Mouse (Mus musculus): ENCODE data around the gene Fam131a.
A peak's percentile ranks its signal among the peaks of the same experiment; 100 is the strongest.

DNA sequence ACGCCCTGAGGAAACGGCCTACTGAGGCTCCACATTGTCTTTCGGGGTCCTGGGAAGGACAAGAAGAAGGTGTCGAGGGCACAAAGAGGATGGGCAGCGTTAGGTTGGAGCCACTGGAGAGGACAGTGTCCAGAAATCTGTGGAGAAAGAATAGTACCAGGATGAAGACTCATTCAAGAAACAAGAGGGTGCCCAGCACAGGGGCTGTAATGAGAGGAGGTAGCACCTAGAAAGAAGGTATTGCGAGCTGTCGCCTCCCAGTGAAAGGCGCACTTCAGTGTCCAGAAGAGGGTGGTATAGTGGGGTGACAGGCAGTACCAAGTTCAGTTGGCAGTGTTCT lies 23.8 kb downstream of the Fam131a start:
- peak in 1 of 2 experiments; percentile 39; a peak in 2 of 4 replicates for TF ChIP-seq CTCF (conservative IDR thresholded peaks at IDR 0.05 in 1 of 2, IDR thresholded peaks at IDR 0.05 in 1 of 2; ENCODE audit: low read depth in 2 of 2, low read length in 2 of 2)
- TF ChIP-seq MAFK (IDR thresholded peaks at IDR 0.05; ENCODE audit: insufficient replicate concordance, low read length): no peak
- TF ChIP-seq MYC (IDR thresholded peaks at IDR 0.05; ENCODE audit: low read depth, low read length): no peak
- TF ChIP-seq POLR2A (IDR thresholded peaks at IDR 0.05; ENCODE audit: low read depth, low read length): no peak
- no peak for TF ChIP-seq MEF2A (IDR thresholded peaks at IDR 0.05; ENCODE audit: borderline replicate concordance, low read depth, low read length)
- TF ChIP-seq MAX (IDR thresholded peaks at IDR 0.05; ENCODE audit: low read length): no peak
- TF ChIP-seq TCF12 (IDR thresholded peaks at IDR 0.05; ENCODE audit: low read depth, low read length): 0 out of 2 replicates have a peak, but pooled peaks have one; percentile 27
- TF ChIP-seq ZNF384 (IDR thresholded peaks at IDR 0.05; ENCODE audit: low read depth, low read length): no peak
- no peak for TF ChIP-seq RAD21 (IDR thresholded peaks at IDR 0.05; ENCODE audit: low read depth, low read length)
- TF ChIP-seq PAX5 (IDR thresholded peaks at IDR 0.05; ENCODE audit: low read length): no peak
- no peak for TF ChIP-seq EP300 (IDR thresholded peaks at IDR 0.05; ENCODE audit: low read length)
- TF ChIP-seq ZMIZ1 (IDR thresholded peaks at IDR 0.05; ENCODE audit: low read depth, low read length): no peak
- TF ChIP-seq RCOR1 (conservative IDR thresholded peaks at IDR 0.05; ENCODE audit: low read depth, low read length): no peak
